In genomic region chr9:123006071-123006470, GRCm38 (mm10) we compare ENCODE assay signal across 12 mouse cellular contexts. TPM values are rescaled to one million over a fixed set of nuclear protein-coding genes. Genes with fewer than 3 reads are reported as not detected.
DNase-seq lines count a peak whose midpoint lies in the region; TF ChIP-seq lines count a peak whose summit lies in the region.
"Had no signal": no experiment of that assay in that cellular context is flagged by ENCODE, and none has a peak within 500 bp of the region (broad histone marks: within the 10 kb centered on the region; RNA-seq: fewer than 3 reads in every experiment).

No protein-coding gene starts in this region.

- H3K9ac ChIP-seq in MEL (ENCODE audit: control insufficient read depth, low read depth, low read length, poor library complexity, severe bottlenecking), result no peak overlapping the region
- H3K9ac ChIP-seq: neural tube, embryonic 12.5 days had no signal

- no peaks in the 10 kb centered on the region for H3K9me3 ChIP-seq in MEL (replicated peaks; ENCODE audit: insufficient read depth, low read length)
- H3K9me3 ChIP-seq: neural tube, embryonic 12.5 days had no signal

- no peak for TF ChIP-seq EP300 in MEL (IDR thresholded peaks at IDR 0.05; ENCODE audit: low read depth in 1 of 2, low read length in 2 of 2)

- no peak overlapping the region for H3K27ac ChIP-seq in cerebellum, adult 2 months (ENCODE audit: insufficient read depth, low read length)
- H3K27ac ChIP-seq in left cerebral cortex, adult 2 months, result no peak overlapping the region
- no peak overlapping the region for H3K27ac ChIP-seq in MEL (ENCODE audit: control insufficient read depth, low read depth, low read length)
- H3K27ac ChIP-seq: neural tube, embryonic 12.5 days had no signal

- H3K36me3 ChIP-seq in MEL (ENCODE audit: control insufficient read depth in 1 of 2, insufficient read depth in 2 of 2, low read length in 2 of 2), result peaks cover 0 to 44% of the 10 kb centered on the region in 2 experiments; a peak in 2 of 4 replicates

- TF ChIP-seq CTCF in cerebellum, adult 2 months (IDR thresholded peaks at IDR 0.05; ENCODE audit: borderline replicate concordance, insufficient read depth, low read depth, low read length), result peak; percentile 32; the same call in 1 of the 2 replicates
- TF ChIP-seq CTCF in left cerebral cortex, adult 2 months (IDR thresholded peaks at IDR 0.05), result peak; percentile 41
- peak; percentile 21 to 60 (median 25); a peak in 5 of 6 replicates for TF ChIP-seq CTCF in MEL (IDR thresholded peaks at IDR 0.05 in 2 of 3, conservative IDR thresholded peaks at IDR 0.05 in 1 of 3; ENCODE audit: control insufficient read depth in 1 of 3, insufficient read depth in 1 of 3, low read depth in 2 of 3, low read length in 3 of 3, poor library complexity in 1 of 3, severe bottlenecking in 1 of 3)

- 69% methylated on average over 6 of the region's 6 CpGs for WGBS in cerebellum, adult 2 months

- H3K79me2 ChIP-seq in MEL (ENCODE audit: control insufficient read depth, insufficient read depth, low read length, poor library complexity), result no peaks in the 10 kb centered on the region

- no peak for TF ChIP-seq RAD21 in MEL (IDR thresholded peaks at IDR 0.05; ENCODE audit: low read depth, low read length)

- no peak for DNase-seq in cerebellum, adult 2 months
- DNase-seq in cerebellum, postnatal 36 days, result no peak
- DNase-seq in left cerebral cortex, adult 2 months (ENCODE audit: extremely low spot score in 1 of 2, low spot score in 2 of 2), result no peak
- no peak for DNase-seq in left cerebral cortex, adult 18-20 months (ENCODE audit: low spot score in 2 of 2)
- DNase-seq in MEL (ENCODE audit: low read depth, low spot score) (peak; percentile 28), adipocyte (ENCODE audit: low spot score) (no peak)
- peak; percentile 27 for DNase-seq in naive thymus-derived CD4-positive, alpha-beta T cell, adult 2 months (ENCODE audit: low read depth)
- DNase-seq in thymus, postnatal 36 days, result no peak
- DNase-seq: adrenal gland, adult 2 months; cerebellum, adult 18-20 months; heart, postnatal 36 days had no signal

- no peaks in the 10 kb centered on the region; the same call in 1 of the 2 replicates for H3K4me1 ChIP-seq in cerebellum, adult 2 months (ENCODE audit: control insufficient read depth, insufficient read depth, low read length)
- no peaks in the 10 kb centered on the region for H3K4me1 ChIP-seq in MEL (ENCODE audit: control insufficient read depth in 1 of 2, insufficient read depth in 2 of 2, low read length in 2 of 2)
- H3K4me1 ChIP-seq: neural tube, embryonic 12.5 days had no signal

- no peaks in the 10 kb centered on the region for H3K27me3 ChIP-seq in cerebellum, adult 2 months (ENCODE audit: control insufficient read depth, insufficient read depth, low read length)
- no peaks in the 10 kb centered on the region for H3K27me3 ChIP-seq in MEL (ENCODE audit: control insufficient read depth in 1 of 2, insufficient read depth in 2 of 2, low read length in 2 of 2)
- H3K27me3 ChIP-seq: neural tube, embryonic 12.5 days had no signal

- no peak for TF ChIP-seq POLR2A in cerebellum, adult 2 months (IDR thresholded peaks at IDR 0.05; ENCODE audit: borderline replicate concordance, insufficient read depth, low read length)
- TF ChIP-seq POLR2A in MEL (IDR thresholded peaks at IDR 0.05; ENCODE audit: control insufficient read depth in 1 of 2, insufficient read depth in 1 of 2, low read depth in 1 of 2, low read length in 2 of 2, poor library complexity in 1 of 2), result no peak

- no peak overlapping the region for H3K4me3 ChIP-seq in cerebellum, adult 2 months (replicated peaks; ENCODE audit: insufficient read depth, low read depth, low read length)
- no peak overlapping the region for H3K4me3 ChIP-seq in left cerebral cortex, adult 2 months
- H3K4me3 ChIP-seq in MEL (ENCODE audit: control insufficient read depth in 1 of 2, insufficient read depth in 1 of 2, low read depth in 2 of 2, low read length in 2 of 2), result no peak overlapping the region
- H3K4me3 ChIP-seq: neural tube, embryonic 12.5 days had no signal

- intact Hi-C loops in left cerebral cortex, adult 2 months (cut with DNase I), result no loop called here

TF ChIP-seq in MEL, 35 proteins besides CTCF, POLR2A, EP300 and RAD21:
- TF ChIP-seq JUND (IDR thresholded peaks at IDR 0.05; ENCODE audit: low read depth, low read length), result no peak
- TF ChIP-seq ELF1 (IDR thresholded peaks at IDR 0.05; ENCODE audit: low read depth, low read length), result no peak
- no peak for TF ChIP-seq CHD1 (IDR thresholded peaks at IDR 0.05; ENCODE audit: low read depth, low read length)
- no peak for TF ChIP-seq POLR2AphosphoS5 (IDR thresholded peaks at IDR 0.05; ENCODE audit: borderline replicate concordance, low read depth, low read length)
- no peak for TF ChIP-seq GABPA (IDR thresholded peaks at IDR 0.05; ENCODE audit: low read depth, low read length)
- no peak for TF ChIP-seq KAT2A (conservative IDR thresholded peaks at IDR 0.05; ENCODE audit: low read depth, low read length)
- TF ChIP-seq MAZ (IDR thresholded peaks at IDR 0.05; ENCODE audit: low read depth, low read length), result no peak
- TF ChIP-seq ZNF384 (IDR thresholded peaks at IDR 0.05; ENCODE audit: low read depth, low read length), result no peak
- no peak for TF ChIP-seq RCOR1 (IDR thresholded peaks at IDR 0.05; ENCODE audit: low read depth, low read length)
- TF ChIP-seq NRF1 (IDR thresholded peaks at IDR 0.05; ENCODE audit: insufficient read depth, low read depth, low read length, poor library complexity, severe bottlenecking), result no peak

RNA-seq across cellular contexts. Expression of gene Tmem42, which starts 15.1 kb away (rescaled TPM):
- 21.2 and 21.3 TPM in 2 replicates for polyA plus RNA-seq in cerebellum, adult 2 months (2012; rRNA removed)
- 10 to 100 TPM; 23.5 to 27.1 TPM for total RNA-seq in left cerebral cortex, adult 2 months (2021)
- total RNA-seq in left cerebral cortex, adult 18-20 months (2021), result 10 to 100 TPM; 21.0 to 21.5 TPM
- 11.5 and 14.6 TPM in 2 replicates for total RNA-seq in MEL (2012; rRNA removed)
- 10 to 100 TPM in 1 of 2 experiments, not detected in 1; 15.0 TPM for polyA plus RNA-seq in MEL (2012; ENCODE audit: insufficient read depth in 1 of 2, insufficient read length in 2 of 2, low read depth in 1 of 2, low replicate concordance in 2 of 2, missing spikeins in 1 of 2)

RNA-seq across cellular contexts. Expression of gene Tgm4, which starts 28.5 kb away (rescaled TPM):
- polyA plus RNA-seq in cerebellum, adult 2 months (2012; rRNA removed), result 0.44 and 0.69 TPM in 2 replicates
- 1 to 10 TPM; 1.8 to 2.6 TPM for total RNA-seq in left cerebral cortex, adult 2 months (2021)
- 1 to 10 TPM; 1.1 to 2.0 TPM for total RNA-seq in left cerebral cortex, adult 18-20 months (2021)
- 0.65 and 0.96 TPM in 2 replicates for total RNA-seq in MEL (2012; rRNA removed)
- under 1 TPM in 1 of 2 experiments, not detected in 1; 0.42 TPM for polyA plus RNA-seq in MEL (2012; ENCODE audit: insufficient read depth in 1 of 2, insufficient read length in 2 of 2, low read depth in 1 of 2, low replicate concordance in 2 of 2, missing spikeins in 1 of 2)
- total RNA-seq: heart, postnatal 36 days had no signal

RNA-seq across cellular contexts. Expression of gene Kif15, which starts 55.2 kb away (rescaled TPM):
- 0.51 and 0.62 TPM in 2 replicates for polyA plus RNA-seq in cerebellum, adult 2 months (2012; rRNA removed)
- total RNA-seq in left cerebral cortex, adult 2 months (2021), result 1 to 10 TPM; 1.3 to 1.5 TPM
- total RNA-seq in left cerebral cortex, adult 18-20 months (2021), result under 1 TPM; 0.56 to 0.58 TPM
- 48.0 and 54.4 TPM in 2 replicates for total RNA-seq in MEL (2012; rRNA removed)
- 10 to 100 TPM in 1 of 2 experiments, not detected in 1; 81.7 TPM for polyA plus RNA-seq in MEL (2012; ENCODE audit: insufficient read depth in 1 of 2, insufficient read length in 2 of 2, low read depth in 1 of 2, low replicate concordance in 2 of 2, missing spikeins in 1 of 2)
- polyA plus RNA-seq: adrenal gland, adult 2 months had no signal

RNA-seq across cellular contexts. Expression of gene 1110059G10Rik, which starts 55.3 kb away (rescaled TPM):
- polyA plus RNA-seq in cerebellum, adult 2 months (2012; rRNA removed), result 14.2 and 17.1 TPM in 2 replicates
- 10 to 100 TPM; 18.7 to 21.8 TPM for total RNA-seq in left cerebral cortex, adult 2 months (2021)
- 10 to 100 TPM; 18.8 to 19.0 TPM for total RNA-seq in left cerebral cortex, adult 18-20 months (2021)
- 7.5 and 8.7 TPM in 2 replicates for total RNA-seq in MEL (2012; rRNA removed)
- polyA plus RNA-seq in MEL (2012; ENCODE audit: insufficient read depth in 1 of 2, insufficient read length in 2 of 2, low read depth in 1 of 2, low replicate concordance in 2 of 2, missing spikeins in 1 of 2), result 10 to 100 TPM in 1 of 2 experiments, not detected in 1; 20.9 TPM

Comparison
In these comparisons a context has a peak if more than half of its experiments do, and no peak if none do; other contexts are left out.
1. DNase-seq: peak in MEL (single experiment) and naive thymus-derived CD4-positive, alpha-beta T cell, adult 2 months (single experiment); none in cerebellum, adult 2 months (0 of 2), cerebellum, postnatal 36 days (0 of 2), left cerebral cortex, adult 2 months (0 of 2), left cerebral cortex, adult 18-20 months (0 of 2), adipocyte (single experiment) and thymus, postnatal 36 days (0 of 2).
2. RNA of gene Kif15, which starts 55.2 kb away (total RNA-seq): 48.0 to 54.4 TPM in MEL; 1.3 to 1.5 TPM in left cerebral cortex, adult 2 months and 0.56 to 0.58 TPM in left cerebral cortex, adult 18-20 months; every median in the first group is over 10 times any median in the second.
3. Peak in every context shown above with its lines, with median percentiles within 50 percentile points of each other: CTCF ChIP-seq.